Mouse (Mus musculus) limb, embryonic 14.5 days (tissue): ENCODE measurements around the gene Dtx3l. TPM values are rescaled to one million over a fixed set of nuclear protein-coding genes. Genes with fewer than 3 reads are reported as not detected.

Experiments used
- ATAC-seq: fragments of 200-750 bp; cut with Nextera tagmentation; 2 replicates; pipeline ENCODE4 v1.8.0; 2017; ENCODE audit warnings: low read depth, moderate number of reproducible peaks, moderate TSS enrichment; ENCODE audit not compliant: low FRiP score
- DNase-seq: peaks from one replicate; pipeline ENCODE4 v3.0.0-alpha.2; 2015; ENCODE audit warnings: low spot score
- H3K27ac ChIP-seq: fragments of 300-500 bp; sonication (generic); replicated peaks from 2 replicates; pipeline ENCODE4 v1.5.1; 2014; ENCODE audit warnings: low read depth, mild to moderate bottlenecking, low read length, moderate library complexity, mixed read lengths
- H3K27me3 ChIP-seq: fragments of 300-500 bp; sonication (generic); 2 replicates; pipeline ENCODE4 v1.6.1; 2014; ENCODE audit warnings: low read length, mixed read lengths; ENCODE audit not compliant: control insufficient read depth, insufficient read depth
- H3K36me3 ChIP-seq: fragments of 300-500 bp; sonication (generic); 2 replicates; pipeline ENCODE4 v1.6.1; 2014; ENCODE audit warnings: mild to moderate bottlenecking, low read length, moderate library complexity, mixed read lengths; ENCODE audit not compliant: control insufficient read depth, insufficient read depth
- H3K4me1 ChIP-seq: fragments of 300-500 bp; sonication (generic); 2 replicates; pipeline ENCODE4 v1.6.1; 2014; ENCODE audit warnings: antibody characterized with exemption, low read length, mixed read lengths; ENCODE audit not compliant: control insufficient read depth, insufficient read depth
- H3K4me2 ChIP-seq: fragments of 300-500 bp; sonication (generic); replicated peaks from 2 replicates; pipeline ENCODE4 v1.6.1; 2014; ENCODE audit warnings: low read depth, mild to moderate bottlenecking, low read length, moderate library complexity; ENCODE audit not compliant: severe bottlenecking
- H3K4me3 ChIP-seq: fragments of 300-500 bp; sonication (generic); replicated peaks from 2 replicates; pipeline ENCODE4 v1.5.1; 2014; ENCODE audit warnings: low read length
- H3K9ac ChIP-seq: fragments of 300-500 bp; sonication (generic); 2 replicates; pipeline ENCODE4 v1.6.1; 2014; ENCODE audit warnings: mild to moderate bottlenecking, low read depth, low read length, moderate library complexity; ENCODE audit not compliant: severe bottlenecking
- H3K9me3 ChIP-seq: fragments of 300-500 bp; sonication (generic); 2 replicates; pipeline ENCODE4 v1.6.1; 2016; ENCODE audit warnings: low read length; ENCODE audit not compliant: control insufficient read depth
- POLR2A ChIP-seq: fragments of 200-500 bp; IDR thresholded peaks from 2 replicates; pipeline ENCODE4 v1.8.0; 2012; ENCODE audit warnings: inconsistent platforms, mild to moderate bottlenecking, moderate library complexity, borderline replicate concordance; ENCODE audit not compliant: insufficient read depth, insufficient read length; ENCODE audit errors: extremely low read depth
- WGBS: fragments of 180-500 bp; shearing (Covaris S2); extraction: QIAGEN DNeasy Blood & Tissue Kit; methylation state at CpG from one replicate; pipeline ENCODE4 v1.1.7; 2014; 5-methylcytosine and 5-hydroxymethylcytosine counted together
- polyA plus RNA-seq, 2 experiments: library from polyadenylated mRNA; depleted of rRNA in 1 of 2; stranded (reverse) in 1 of 2; unstranded in 1 of 2; fragments of >200 nt; fragmentation: Nextera tagmentation in 1 of 2; extraction: Ambion mirVana in 1 of 2; gene quantifications; 2 replicates each; pipeline versions ENCODE4 v1.2.1 to v1.2.3; 2012 to 2014

Dtx3l gene
- polyA plus RNA-seq, 2 experiments: 2.0 to 3.2 TPM

DNA sequence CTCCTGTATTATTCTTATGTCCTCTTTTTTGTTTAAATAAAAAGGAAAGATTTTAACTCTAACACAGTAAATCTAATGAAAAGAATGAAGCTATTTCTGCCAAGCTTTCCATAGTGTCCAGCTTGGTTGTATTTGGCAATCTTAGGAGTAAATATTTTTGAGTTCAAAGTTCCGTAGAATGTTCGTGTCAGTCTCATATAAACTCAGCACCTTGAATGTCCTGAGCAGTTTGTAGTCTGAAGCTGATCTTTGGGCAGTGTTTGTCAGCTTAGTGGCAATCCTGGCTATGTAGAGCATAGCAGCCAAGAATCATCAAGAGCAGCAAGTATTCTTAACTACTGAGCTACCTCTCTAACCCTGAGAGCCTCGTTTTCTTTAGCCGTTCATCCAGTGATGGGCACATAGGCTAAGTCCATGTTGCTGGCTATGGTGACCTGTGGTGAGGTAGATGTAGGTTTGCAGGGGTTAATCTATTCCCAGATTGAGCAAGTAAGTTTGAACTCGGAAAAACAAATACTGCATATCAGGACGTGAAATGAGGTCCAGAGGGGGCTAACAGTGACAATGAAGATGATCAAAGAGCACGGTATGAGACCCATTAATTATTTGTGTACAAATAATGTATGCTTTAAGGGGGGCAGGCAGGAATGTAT lies 15.3 kb downstream of the Dtx3l start:
- Histone ChIP-seq H3K9ac (no peak overlapping the region), H3K4me3 (no peak overlapping the region), H3K36me3 (no peaks in the 10 kb centered on the region), H3K4me1 (no peaks in the 10 kb centered on the region), H3K27ac (no peak overlapping the region), H3K27me3 (no peaks in the 10 kb centered on the region), H3K4me2 (no peak overlapping the region), H3K9me3 (no peaks in the 10 kb centered on the region)
- ATAC-seq: no peak
- 81% methylated on average over 7 of the region's 7 CpGs for WGBS
- no peak for TF ChIP-seq POLR2A
- DNase-seq: no peak

DNA sequence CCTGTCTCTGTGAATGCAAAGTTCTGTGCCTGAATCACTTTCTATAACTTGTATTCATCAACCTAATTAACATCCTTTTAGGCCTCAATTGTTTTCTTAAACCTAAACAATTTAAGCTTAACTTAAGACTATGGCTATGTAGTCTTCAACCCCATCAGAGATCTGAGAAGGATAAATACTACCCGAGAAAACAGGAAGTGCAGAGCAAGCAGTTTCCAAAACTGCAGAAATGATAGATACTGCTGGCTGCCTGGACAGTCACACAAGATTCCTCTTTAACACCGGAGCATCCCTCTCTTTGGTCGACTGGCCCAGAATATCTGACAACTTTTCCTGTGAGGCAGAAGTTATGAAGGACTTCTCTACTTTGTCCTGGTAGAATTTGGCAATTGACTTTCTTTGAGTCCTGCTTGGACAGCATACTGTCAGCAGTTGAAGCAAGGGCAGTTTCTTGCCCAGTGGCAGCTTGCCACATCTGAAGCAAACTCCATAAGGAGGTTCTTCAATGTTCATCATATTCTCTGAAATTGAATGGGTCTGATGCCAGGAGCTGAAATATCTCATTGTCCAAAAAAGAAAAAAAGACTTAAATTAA lies 16.6 kb downstream of the Dtx3l start:
- H3K4me2 ChIP-seq: no peak overlapping the region
- H3K27me3 ChIP-seq: no peaks in the 10 kb centered on the region
- TF ChIP-seq POLR2A: no peak
- H3K9ac ChIP-seq: no peak overlapping the region
- no peak overlapping the region for H3K27ac ChIP-seq
- no peaks in the 10 kb centered on the region for H3K9me3 ChIP-seq
- H3K36me3 ChIP-seq: no peaks in the 10 kb centered on the region
- H3K4me3 ChIP-seq: no peak overlapping the region
- ATAC-seq (no peak), DNase-seq (no peak)
- H3K4me1 ChIP-seq: no peaks in the 10 kb centered on the region
- WGBS: 73% methylated on average over 3 of the region's 3 CpGs

DNA sequence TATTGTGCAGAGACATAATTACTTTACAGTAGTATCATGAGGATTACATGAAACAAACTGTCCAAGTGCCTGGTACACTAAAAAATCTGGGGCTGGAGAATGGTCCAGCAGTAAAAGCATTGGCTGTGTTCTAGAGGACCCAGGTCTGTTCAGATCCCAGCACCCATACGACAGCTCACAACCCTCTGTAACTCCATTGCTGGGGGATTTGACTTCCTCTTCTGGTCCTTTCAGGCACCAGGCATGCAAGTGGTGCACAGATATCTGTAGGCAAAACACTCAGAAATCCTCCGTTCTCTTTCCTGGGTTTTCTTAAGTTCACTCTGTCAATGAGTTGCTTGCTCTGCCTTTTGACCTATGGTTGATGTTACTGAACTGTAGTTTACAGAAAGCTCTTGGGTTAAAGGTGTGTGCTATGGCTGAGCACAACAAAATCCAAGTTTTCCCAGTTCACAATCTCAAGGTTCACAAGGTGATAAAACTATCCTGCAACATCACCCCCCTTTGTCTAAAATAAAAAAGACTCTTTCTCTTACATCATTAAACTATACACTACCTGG lies 17.2 kb downstream of the Dtx3l start:
- ATAC-seq (no peak), DNase-seq (no peak)
- H3K9ac ChIP-seq: no peak overlapping the region
- no peak overlapping the region for H3K4me2 ChIP-seq
- no peaks in the 10 kb centered on the region for H3K4me1 ChIP-seq
- H3K36me3 ChIP-seq: no peaks in the 10 kb centered on the region
- no peak for TF ChIP-seq POLR2A
- H3K27me3 ChIP-seq: no peaks in the 10 kb centered on the region
- H3K4me3 ChIP-seq: no peak overlapping the region
- no peak overlapping the region for H3K27ac ChIP-seq
- H3K9me3 ChIP-seq: no peaks in the 10 kb centered on the region
- 88% methylated on average over 2 of the region's 2 CpGs for WGBS

DNA sequence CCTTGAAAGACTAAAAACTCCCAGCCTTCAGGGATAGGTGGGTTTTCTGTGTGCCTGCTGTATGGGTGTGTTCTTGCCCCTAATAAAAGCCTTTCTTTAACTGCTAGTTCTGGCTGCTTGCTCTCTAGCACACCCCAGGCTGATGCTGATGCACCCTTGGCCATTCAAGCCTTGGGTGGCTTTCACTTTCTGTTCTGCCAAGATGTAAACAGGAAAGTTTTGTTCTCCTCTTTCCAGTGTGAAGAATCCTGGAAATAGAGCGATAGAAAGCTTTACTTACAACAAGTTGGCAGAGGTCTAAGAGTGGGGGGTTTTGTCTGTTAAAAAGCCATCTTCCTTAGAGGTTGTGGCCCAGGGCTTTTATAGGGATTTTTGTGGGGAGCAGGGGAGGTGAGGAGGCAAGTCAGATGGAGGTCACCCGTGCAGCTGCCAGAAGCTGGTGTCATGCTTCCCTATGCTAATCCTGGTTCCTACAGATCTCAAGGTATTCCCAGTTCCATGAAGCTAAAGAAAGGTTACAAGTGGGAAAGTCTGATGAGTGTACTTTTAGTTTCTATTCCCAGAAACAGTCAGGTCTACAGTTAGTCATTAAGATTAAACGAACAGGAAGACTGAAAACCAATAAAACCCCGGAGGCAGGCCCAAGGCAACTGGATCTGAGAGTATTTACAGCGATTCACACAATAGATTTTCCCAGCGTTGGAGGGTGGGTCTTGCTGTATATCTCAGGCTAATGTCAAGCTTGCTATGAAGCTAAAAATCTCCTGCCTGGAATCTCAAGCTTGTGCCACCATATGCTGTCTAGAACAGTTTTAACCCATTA lies 20.0 kb downstream of the Dtx3l start:
- no peak for TF ChIP-seq POLR2A
- no peaks in the 10 kb centered on the region for H3K36me3 ChIP-seq

DNA sequence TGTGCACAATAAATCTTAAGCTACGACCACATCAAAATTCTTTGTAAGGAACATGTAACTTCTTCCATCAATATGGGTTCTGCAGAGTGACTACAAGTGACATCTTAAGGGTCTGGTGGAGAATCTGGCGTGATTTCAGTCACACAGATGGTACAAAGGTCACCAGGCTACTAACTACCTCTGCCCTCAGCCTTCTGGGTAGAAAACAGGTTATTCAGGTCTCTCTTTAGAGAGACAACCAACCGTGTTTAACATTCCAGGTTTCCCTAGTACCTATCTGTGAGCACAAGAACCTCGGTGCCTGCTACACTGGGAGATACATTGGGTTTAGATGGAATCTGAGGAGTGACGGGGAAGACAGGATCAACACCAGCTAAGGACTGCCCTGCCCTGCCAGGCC lies 24.6 kb downstream of the Dtx3l start:
- H3K9ac ChIP-seq: no peak overlapping the region
- no peaks in the 10 kb centered on the region for H3K27me3 ChIP-seq
- no peaks in the 10 kb centered on the region for H3K9me3 ChIP-seq
- WGBS: 68% methylated on average over 5 of the region's 5 CpGs
- no peak for TF ChIP-seq POLR2A
- H3K4me1 ChIP-seq: no peaks in the 10 kb centered on the region
- no peak overlapping the region for H3K4me3 ChIP-seq
- no peak overlapping the region for H3K27ac ChIP-seq
- DNase-seq: no peak
- no peak for ATAC-seq
- no peaks in the 10 kb centered on the region for H3K36me3 ChIP-seq
- H3K4me2 ChIP-seq: no peak overlapping the region

More for the DNA sequence above, 20.0 kb downstream of the Dtx3l start:
- 28% methylated on average over 6 of the region's 6 CpGs for WGBS
- H3K9ac ChIP-seq: no peak overlapping the region
- H3K27me3 ChIP-seq: no peaks in the 10 kb centered on the region
- ATAC-seq (peak; percentile 37; the same call in 1 of the 2 replicates), DNase-seq (no peak)
- no peak overlapping the region for H3K27ac ChIP-seq
- H3K4me1 ChIP-seq: no peaks in the 10 kb centered on the region
- H3K4me3 ChIP-seq: no peak overlapping the region
- no peaks in the 10 kb centered on the region for H3K9me3 ChIP-seq
- no peak overlapping the region for H3K4me2 ChIP-seq
